Mouse (Mus musculus): ENCODE results near the gene Rhd. TPM values are rescaled to one million over a fixed set of nuclear protein-coding genes. Genes with fewer than 3 reads are reported as not detected.
"Not testable (repeated sequence)": the region's sequence is repeated elsewhere in the genome, so short reads cannot be mapped to it uniquely, and the experiment has no call there.

Rhd gene
- polyA plus RNA-seq, 1 experiment from 2014 or later = 0.32 TPM

GRCm38 (mm10) chr4:134827806-134828205 is 36.5 kb upstream of the Rhd start:
- no peak for TF ChIP-seq CTCF (IDR thresholded peaks at IDR 0.05; ENCODE audit: low read depth)
- peaks cover 24% of the 10 kb centered on the region; the same call in 1 of the 2 replicates for H3K36me3 ChIP-seq (ENCODE audit: insufficient read depth, low read length)
- H3K4me3 ChIP-seq (replicated peaks; ENCODE audit: low read depth, low read length) = no peak overlapping the region
- DNase-seq (ENCODE audit: low spot score) (no peak), ATAC-seq (replicated peaks; ENCODE audit: low FRiP score, low read depth) (no peak)
- no peaks in the 10 kb centered on the region for H3K27me3 ChIP-seq (ENCODE audit: insufficient read depth, low read length)
- H3K9ac ChIP-seq (ENCODE audit: low read depth, low read length) = no peak overlapping the region
- WGBS = 85% methylated on average over 11 of the region's 11 CpGs
- H3K4me2 ChIP-seq (ENCODE audit: low read length) = no peak overlapping the region
- no peak overlapping the region for H3K27ac ChIP-seq
- H3K9me3 ChIP-seq (replicated peaks; ENCODE audit: low read length) = no peaks in the 10 kb centered on the region
- H3K4me1 ChIP-seq (replicated peaks; ENCODE audit: insufficient read depth, low read length) = no peaks in the 10 kb centered on the region

GRCm38 (mm10) chr4:134831934-134832333 is 32.4 kb upstream of the Rhd start:
- no peak for ATAC-seq (replicated peaks; ENCODE audit: low FRiP score, low read depth)
- Histone ChIP-seq H3K4me1 (replicated peaks; ENCODE audit: insufficient read depth, low read length) (no peaks in the 10 kb centered on the region), H3K4me3 (replicated peaks; ENCODE audit: low read depth, low read length) (no peak overlapping the region), H3K27me3 (ENCODE audit: insufficient read depth, low read length) (no peaks in the 10 kb centered on the region), H3K36me3 (ENCODE audit: insufficient read depth, low read length) (peaks cover 28% of the 10 kb centered on the region; the same call in 1 of the 2 replicates), H3K4me2 (ENCODE audit: low read length) (no peak overlapping the region), H3K27ac (no peak overlapping the region), H3K9me3 (replicated peaks; ENCODE audit: low read length) (no peaks in the 10 kb centered on the region), H3K9ac (ENCODE audit: low read depth, low read length) (no peak overlapping the region)
- no peak for DNase-seq (ENCODE audit: low spot score)
- 90% methylated on average over 3 of the region's 3 CpGs for WGBS
- TF ChIP-seq CTCF (IDR thresholded peaks at IDR 0.05; ENCODE audit: low read depth) = no peak

DNA sequence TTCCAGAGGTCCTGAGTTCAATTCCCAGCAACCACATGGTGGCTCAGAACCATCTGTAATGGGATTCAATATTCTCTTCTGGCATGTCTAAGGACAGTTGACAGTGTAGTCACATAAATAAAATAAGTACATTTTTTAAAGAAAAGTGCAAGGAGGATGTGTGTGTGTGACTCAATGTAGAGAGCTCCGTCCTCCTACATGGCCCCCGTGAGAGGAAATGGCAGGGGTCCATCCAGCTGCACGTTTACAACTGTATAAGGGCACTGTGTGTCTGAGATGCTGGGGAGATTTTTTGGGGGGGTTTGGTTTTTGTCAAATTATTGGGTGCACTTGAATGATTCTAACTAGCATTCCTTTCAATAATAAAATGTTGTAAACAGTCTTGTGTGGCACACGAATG is 28.9 kb upstream of the Rhd start:
- no peak overlapping the region for H3K4me2 ChIP-seq (ENCODE audit: low read length)
- no peak for TF ChIP-seq CTCF (IDR thresholded peaks at IDR 0.05; ENCODE audit: low read depth)
- no peaks in the 10 kb centered on the region for H3K9me3 ChIP-seq (replicated peaks; ENCODE audit: low read length)
- no peaks in the 10 kb centered on the region for H3K4me1 ChIP-seq (replicated peaks; ENCODE audit: insufficient read depth, low read length)
- WGBS = 83% methylated on average over 4 of the region's 4 CpGs
- H3K36me3 ChIP-seq (ENCODE audit: insufficient read depth, low read length) = peaks cover 13% of the 10 kb centered on the region; the same call in 1 of the 2 replicates
- ATAC-seq (replicated peaks; ENCODE audit: low FRiP score, low read depth) = no peak
- H3K27me3 ChIP-seq (ENCODE audit: insufficient read depth, low read length) = no peaks in the 10 kb centered on the region
- H3K4me3 ChIP-seq (replicated peaks; ENCODE audit: low read depth, low read length) = no peak overlapping the region
- H3K9ac ChIP-seq (ENCODE audit: low read depth, low read length) = no peak overlapping the region
- no peak for DNase-seq (ENCODE audit: low spot score)
- no peak overlapping the region for H3K27ac ChIP-seq

GRCm38 (mm10) chr4:134838221-134838620 is 26.1 kb upstream of the Rhd start:
- Histone ChIP-seq H3K4me1 (replicated peaks; ENCODE audit: insufficient read depth, low read length) (no peaks in the 10 kb centered on the region), H3K4me3 (replicated peaks; ENCODE audit: low read depth, low read length) (no peak overlapping the region), H3K9me3 (replicated peaks; ENCODE audit: low read length) (no peaks in the 10 kb centered on the region), H3K4me2 (ENCODE audit: low read length) (no peak overlapping the region), H3K27ac (no peak overlapping the region), H3K9ac (ENCODE audit: low read depth, low read length) (no peak overlapping the region), H3K27me3 (ENCODE audit: insufficient read depth, low read length) (no peaks in the 10 kb centered on the region), H3K36me3 (ENCODE audit: insufficient read depth, low read length) (no peaks in the 10 kb centered on the region)
- DNase-seq (ENCODE audit: low spot score) = no peak
- no peak for TF ChIP-seq CTCF (IDR thresholded peaks at IDR 0.05; ENCODE audit: low read depth)
- 60% methylated on average over 1 of the region's 1 CpGs for WGBS
- ATAC-seq (replicated peaks; ENCODE audit: low FRiP score, low read depth) = no peak

- H3K36me3 ChIP-seq (ENCODE audit: insufficient read depth, low read length); H3K27ac ChIP-seq; H3K4me1 ChIP-seq (replicated peaks; ENCODE audit: insufficient read depth, low read length); H3K27me3 ChIP-seq (ENCODE audit: insufficient read depth, low read length); ATAC-seq (replicated peaks; ENCODE audit: low FRiP score, low read depth); H3K4me3 ChIP-seq (replicated peaks; ENCODE audit: low read depth, low read length); DNase-seq (ENCODE audit: low spot score); H3K9ac ChIP-seq (ENCODE audit: low read depth, low read length); H3K9me3 ChIP-seq (replicated peaks; ENCODE audit: low read length); H3K4me2 ChIP-seq (ENCODE audit: low read length): not testable (repeated sequence)
- WGBS = 79% methylated on average over 3 of the region's 3 CpGs
These were observed 25.6 kb upstream of the Rhd start for GRCm38 (mm10) chr4:134838706-134839105.

DNA sequence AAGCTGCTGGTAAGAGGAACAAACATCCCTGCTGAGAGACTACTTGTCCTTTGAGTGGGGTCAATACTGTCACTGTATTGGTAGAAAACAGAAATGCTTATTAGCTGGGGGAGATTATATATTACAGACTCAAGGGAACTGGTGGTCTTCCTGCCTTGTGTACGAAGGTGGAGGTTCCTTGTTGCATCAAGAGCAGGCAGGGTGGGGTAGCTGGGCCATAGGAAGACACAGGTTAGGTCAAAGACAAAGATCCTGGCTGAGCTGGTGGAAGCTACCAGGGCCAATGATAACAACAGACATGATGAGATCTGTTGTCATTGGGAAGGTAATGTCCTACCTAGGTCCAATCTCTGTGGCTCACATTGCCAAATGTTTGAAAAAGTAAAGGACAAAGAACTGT is 24.1 kb upstream of the Rhd start:
- H3K36me3 ChIP-seq (ENCODE audit: insufficient read depth, low read length) = no peaks in the 10 kb centered on the region
- ATAC-seq (replicated peaks; ENCODE audit: low FRiP score, low read depth) (no peak), DNase-seq (ENCODE audit: low spot score) (no peak)
- no peak overlapping the region for H3K4me3 ChIP-seq (replicated peaks; ENCODE audit: low read depth, low read length)
- H3K4me2 ChIP-seq (ENCODE audit: low read length) = no peak overlapping the region
- no peak overlapping the region for H3K27ac ChIP-seq
- WGBS = 94% methylated on average over 1 of the region's 1 CpGs
- no peak for TF ChIP-seq CTCF (IDR thresholded peaks at IDR 0.05; ENCODE audit: low read depth)
- H3K9ac ChIP-seq (ENCODE audit: low read depth, low read length) = no peak overlapping the region
- no peaks in the 10 kb centered on the region for H3K27me3 ChIP-seq (ENCODE audit: insufficient read depth, low read length)
- H3K9me3 ChIP-seq (replicated peaks; ENCODE audit: low read length) = no peaks in the 10 kb centered on the region
- H3K4me1 ChIP-seq (replicated peaks; ENCODE audit: insufficient read depth, low read length) = no peaks in the 10 kb centered on the region

GRCm38 (mm10) chr4:134843566-134843965 is 20.8 kb upstream of the Rhd start:
- H3K27ac ChIP-seq = no peak overlapping the region
- H3K4me1 ChIP-seq (replicated peaks; ENCODE audit: insufficient read depth, low read length) = no peaks in the 10 kb centered on the region
- no peak overlapping the region for H3K4me2 ChIP-seq (ENCODE audit: low read length)
- no peaks in the 10 kb centered on the region for H3K36me3 ChIP-seq (ENCODE audit: insufficient read depth, low read length)
- ATAC-seq (replicated peaks; ENCODE audit: low FRiP score, low read depth) = no peak
- 88% methylated on average over 4 of the region's 4 CpGs for WGBS
- no peak overlapping the region for H3K9ac ChIP-seq (ENCODE audit: low read depth, low read length)
- DNase-seq (ENCODE audit: low spot score) = no peak
- no peaks in the 10 kb centered on the region for H3K27me3 ChIP-seq (ENCODE audit: insufficient read depth, low read length)
- no peak overlapping the region for H3K4me3 ChIP-seq (replicated peaks; ENCODE audit: low read depth, low read length)
- no peaks in the 10 kb centered on the region for H3K9me3 ChIP-seq (replicated peaks; ENCODE audit: low read length)
- no peak for TF ChIP-seq CTCF (IDR thresholded peaks at IDR 0.05; ENCODE audit: low read depth)

Measured in kidney, postnatal 0 days (tissue).